Mouse (Mus musculus) retina, postnatal 7 days (tissue): ENCODE measurements around the gene Nrxn1.
"Not testable (repeated sequence)": the region's sequence is repeated elsewhere in the genome, so short reads cannot be mapped to it uniquely, and the experiment has no call there.

ENCODE experiments used
- DNase-seq: peaks from one replicate; pipeline ENCODE4 v3.0.0-alpha.2; 2012; ENCODE audit warnings: low read depth, low spot score

Nrxn1 gene

DNA sequence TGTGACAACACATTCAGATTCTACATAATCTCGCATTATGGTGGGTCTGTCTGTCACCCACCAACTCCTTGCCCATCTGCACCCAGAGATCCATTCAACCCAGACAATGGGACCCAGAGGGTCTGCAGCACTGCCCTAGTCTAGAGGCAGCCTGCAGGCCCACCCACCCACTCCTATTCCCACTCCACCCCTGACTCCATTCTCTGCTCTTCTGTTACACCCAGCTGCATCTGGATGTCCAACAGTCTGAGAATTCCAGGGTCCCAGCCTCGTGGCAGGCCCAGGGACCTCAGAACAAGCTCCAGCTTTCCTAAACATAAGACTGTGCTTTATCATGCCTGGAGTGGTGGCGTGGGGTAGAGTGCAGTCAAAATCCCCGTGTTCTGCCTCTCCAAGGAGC lies 820.6 kb downstream of the Nrxn1 start:
- DNase-seq: no peak

DNA sequence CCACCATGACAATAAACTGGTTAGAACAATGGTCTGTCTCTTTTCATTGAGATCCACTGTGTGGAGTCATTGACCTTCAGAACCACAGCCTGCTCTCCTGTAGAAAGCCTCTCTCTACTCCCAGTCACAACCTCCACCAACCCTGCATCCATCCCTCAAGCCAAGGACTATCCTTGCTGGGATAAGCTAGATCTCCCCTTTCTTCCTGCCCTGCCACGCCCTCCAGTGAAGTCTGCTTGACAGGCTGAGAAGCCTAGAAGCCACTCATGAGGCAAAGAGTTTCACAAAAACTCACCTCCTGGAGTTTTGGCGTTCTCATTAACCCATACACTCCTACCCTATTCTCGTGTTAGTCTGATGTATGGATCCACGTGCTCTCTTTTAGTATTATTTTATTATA lies 821.7 kb downstream of the Nrxn1 start:
- no peak for DNase-seq

DNA sequence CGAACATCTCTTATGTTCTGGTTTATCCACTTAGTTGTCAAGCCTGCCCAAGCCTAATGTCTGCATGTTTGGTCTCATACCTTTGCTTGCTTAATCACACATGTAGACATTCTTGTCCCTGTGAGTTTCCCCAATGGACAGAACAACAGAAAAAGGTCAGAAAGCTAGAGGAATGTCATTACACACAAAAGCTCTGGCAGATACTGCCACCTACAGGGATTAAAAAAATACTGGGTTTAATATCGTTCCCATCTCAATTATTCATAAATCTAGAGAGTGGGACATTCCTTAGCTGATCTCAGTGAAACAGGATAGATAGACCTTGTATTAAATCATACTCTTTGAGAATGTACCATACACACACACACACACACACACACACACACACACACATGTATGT lies 823.7 kb downstream of the Nrxn1 start:
- no peak for DNase-seq

DNA sequence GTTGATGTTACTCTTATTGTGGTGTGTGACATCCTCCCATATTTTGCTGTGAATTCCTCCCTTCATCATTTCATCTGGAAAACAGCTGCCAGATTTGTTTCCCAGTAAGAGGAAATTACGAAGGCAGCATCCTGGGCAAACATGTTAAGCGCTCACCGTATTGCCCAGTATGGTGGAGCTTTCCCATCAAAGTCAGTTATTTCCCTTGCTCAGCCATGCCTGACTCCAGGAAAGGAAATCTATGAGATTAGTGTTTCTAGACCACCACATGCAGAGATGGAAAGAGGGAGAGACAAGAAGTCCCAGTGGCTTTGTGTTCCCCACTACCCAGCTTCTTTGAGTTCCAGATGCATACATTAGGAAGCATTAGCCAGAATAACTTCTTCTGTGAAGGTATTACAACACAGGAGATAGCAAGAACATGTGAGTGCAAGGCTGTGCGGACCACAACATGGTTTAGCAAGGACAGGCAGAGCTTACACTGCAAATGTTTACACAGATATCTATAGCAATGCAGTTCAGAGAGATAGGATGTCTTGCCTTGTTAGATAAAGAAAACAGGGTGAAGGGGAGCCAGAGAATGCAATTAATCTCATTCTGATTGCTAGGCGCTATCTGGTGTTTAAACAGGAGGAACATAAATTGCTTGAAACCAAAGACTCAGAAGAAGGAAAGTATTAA lies 839.3 kb downstream of the Nrxn1 start:
- DNase-seq: no peak

DNA sequence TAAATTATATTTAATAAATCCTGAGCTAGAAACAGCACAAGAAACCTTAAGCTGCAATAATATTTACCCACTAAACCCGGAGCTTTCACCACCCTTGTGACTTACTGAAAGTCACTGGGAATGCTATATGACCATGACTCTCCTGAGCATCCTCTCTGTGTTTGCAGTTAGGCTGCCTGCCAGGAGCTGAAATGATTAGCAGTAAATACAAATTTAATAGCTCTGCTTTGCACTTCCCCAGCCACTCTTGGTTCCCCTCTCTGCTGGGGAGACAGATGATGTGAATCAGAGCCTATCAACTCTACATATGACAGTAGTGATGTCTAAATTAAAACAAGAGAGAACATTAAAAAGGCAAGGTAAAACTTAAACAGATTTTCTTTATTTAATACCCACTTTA lies 840.7 kb downstream of the Nrxn1 start:
- DNase-seq: no peak

DNA sequence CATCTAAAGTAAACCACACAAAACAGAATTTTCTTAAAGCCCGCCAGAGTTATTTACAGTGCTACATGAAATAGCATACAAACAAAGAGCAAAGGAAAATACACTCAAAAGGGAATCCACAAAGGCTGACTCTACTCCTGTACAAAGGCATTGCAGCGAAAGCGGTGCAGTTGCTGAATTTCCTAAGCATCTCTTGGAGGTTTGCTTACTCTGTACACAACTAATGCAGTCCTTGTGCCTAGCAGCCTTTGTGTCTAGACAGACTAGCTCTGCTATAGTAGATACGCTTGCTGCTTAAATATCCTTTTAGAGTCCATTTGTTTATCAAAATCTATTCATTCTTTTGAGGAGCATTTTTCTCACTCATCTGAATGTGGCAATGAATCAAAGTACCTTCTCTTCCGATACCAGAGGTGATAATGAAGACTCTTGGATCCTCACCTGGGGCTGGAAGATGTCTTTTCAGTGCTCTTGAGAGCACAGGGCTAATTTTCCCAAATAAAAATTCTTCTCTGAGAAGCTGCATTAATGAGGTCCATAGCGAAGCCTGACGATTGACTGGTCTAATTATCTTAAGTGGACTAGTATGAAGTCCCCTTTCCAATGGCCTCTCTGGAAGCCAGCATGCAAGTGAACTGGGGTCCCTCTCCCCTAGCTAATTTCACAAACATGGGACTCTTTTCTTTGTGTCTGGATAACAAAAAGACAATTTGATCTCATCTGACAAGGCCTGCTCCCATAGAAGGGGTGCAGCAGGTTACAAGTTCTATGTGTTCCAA lies 845.6 kb downstream of the Nrxn1 start:
- DNase-seq: no peak

DNA sequence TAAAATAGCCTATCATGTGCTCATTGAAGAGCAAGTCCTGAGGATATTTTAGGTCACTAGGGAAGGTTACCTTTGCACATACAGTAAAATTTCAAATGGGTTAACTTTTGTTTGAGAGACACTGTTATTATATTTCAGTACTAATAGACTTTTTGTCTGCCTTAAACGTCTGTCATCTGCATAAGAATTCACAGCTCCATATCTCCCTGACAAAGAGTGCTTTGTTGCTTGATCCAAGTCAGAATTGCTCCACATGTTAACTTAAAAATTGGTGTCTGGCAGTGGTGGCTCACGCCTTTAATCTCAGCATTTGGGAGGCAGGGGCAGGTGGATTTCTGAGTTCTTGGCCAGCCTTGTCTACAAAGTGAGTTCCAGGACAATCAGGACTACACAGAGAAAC lies 848.5 kb downstream of the Nrxn1 start:
- no peak for DNase-seq

DNA sequence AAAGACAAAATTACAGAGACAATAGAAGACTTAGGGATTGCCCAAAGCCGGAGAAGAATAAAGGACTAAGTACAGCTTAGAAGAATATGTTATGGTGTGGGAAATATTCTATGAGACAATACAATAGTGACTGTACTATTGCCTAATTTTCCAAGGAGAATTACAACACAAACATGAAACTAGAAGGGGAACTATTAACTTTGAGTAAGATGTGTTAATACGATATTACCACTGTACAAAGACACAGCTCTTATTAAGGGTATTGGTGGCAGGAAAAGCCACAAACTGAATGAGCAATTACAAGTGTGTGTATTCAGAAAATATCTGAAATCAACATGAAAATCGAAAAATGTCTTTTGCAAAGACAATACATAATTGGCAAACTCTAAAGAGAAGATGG lies 853.9 kb downstream of the Nrxn1 start:
- no peak for DNase-seq

DNA sequence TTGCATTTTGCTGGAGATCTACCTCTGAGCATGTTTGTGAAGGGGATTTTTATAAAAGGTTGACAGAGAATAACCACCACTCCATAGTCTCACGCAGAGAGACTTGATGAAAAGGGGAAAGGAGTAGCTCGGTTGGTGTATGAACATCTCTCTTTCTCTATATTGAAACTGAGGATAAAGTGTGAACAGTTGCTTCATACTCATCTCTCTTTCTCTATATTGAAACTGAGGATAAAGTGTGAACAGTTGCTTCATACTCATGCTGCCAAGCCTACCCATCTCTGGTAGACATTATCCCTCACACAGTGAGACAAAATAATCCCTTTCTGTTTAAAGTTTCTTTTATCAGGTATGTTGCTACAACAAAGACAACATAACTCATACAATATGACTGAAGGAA lies 854.4 kb downstream of the Nrxn1 start:
- no peak for DNase-seq

DNA sequence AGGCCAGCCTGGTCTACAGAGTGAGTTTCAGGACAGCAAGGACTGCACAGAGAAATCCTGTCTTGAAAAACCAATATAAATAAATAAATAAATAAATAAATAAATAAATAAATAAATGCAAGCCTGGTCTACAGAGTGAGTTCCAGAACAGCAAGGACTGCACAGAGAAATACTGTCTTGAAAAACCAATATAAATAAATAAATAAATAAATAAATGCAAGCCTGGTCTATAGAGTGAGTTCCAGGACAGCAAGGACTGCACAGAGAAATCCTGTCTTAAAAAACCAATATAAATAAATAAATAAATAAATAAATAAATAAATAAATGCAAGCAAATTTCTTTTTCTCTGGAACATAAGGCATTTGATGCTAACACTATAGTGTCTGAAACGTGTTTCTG lies 857.2 kb downstream of the Nrxn1 start:
- not testable (repeated sequence) for DNase-seq

DNA sequence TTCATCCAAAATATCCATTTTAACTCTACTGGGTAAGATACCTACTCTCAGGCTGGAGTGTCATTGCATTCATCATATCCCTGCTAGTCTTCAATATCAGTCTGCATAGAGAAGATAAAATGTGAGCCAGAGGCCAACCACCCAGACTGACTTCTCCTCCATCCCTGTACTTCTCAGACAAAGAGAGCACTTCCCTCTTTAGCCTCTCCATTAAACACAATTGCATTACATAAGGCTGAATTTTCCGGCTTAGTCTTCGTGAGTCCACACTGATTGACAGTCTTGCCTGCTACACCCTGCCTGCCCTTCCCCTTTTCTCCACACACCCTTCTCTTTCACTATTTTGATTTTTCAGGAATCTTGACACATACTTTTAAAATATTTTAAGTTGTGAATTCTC lies 858.1 kb downstream of the Nrxn1 start:
- DNase-seq: no peak

DNA sequence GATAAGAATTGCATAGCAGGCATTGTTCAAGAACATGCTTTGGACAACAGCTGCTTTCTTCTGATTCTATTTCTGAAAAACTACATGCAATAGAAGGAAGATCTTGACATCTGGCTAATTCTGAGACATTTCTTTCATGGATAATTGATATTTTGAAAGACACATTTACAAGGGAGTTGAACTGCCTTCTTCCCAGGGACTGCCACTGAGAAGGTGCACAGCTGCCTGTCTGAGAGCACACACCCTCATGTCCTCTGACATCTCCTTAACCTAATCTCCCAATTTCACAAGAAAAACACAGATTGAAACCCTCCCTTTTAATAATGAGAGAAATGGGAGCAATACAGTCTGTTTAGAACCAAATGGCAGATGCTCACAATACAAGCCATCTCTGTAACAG lies 884.3 kb downstream of the Nrxn1 start:
- DNase-seq: no peak

DNA sequence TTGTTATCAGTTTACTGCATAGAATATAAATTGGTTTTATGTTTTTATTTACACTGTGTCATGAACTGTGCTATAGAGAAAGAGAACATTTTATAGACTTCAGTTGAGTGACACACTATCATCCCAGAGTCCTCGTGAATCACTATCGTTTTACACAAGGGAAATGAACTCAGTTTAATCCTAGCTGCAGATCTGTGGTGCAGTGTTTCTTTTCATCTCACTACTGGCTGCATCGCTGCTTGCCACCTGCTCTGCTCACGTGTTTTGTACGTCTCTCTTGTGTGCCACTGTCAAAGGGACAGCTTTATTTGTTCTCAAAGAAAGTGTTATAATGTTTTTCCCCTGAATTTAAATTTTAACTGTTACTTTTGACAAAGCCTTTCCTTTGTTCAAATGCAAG lies 885.3 kb downstream of the Nrxn1 start:
- no peak for DNase-seq

DNA sequence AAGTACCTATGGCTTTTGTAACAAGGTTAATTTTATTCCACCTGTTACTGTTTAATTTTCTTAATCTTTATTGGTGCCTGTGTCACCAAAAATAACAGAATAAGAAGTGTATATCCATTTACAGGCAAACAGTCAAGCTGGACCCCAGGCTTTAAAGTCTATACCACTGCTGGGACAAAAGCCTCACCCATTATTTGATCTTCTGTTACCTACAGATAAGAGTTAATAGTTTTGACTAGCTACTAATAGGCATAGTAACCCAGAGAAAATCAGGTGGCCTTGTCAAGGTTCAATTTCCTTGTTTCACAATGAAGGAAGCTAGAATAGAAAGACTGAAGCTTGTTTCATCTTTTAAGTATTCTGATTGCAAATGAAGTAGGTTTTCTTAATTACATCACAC lies 888.9 kb downstream of the Nrxn1 start:
- DNase-seq: no peak

DNA sequence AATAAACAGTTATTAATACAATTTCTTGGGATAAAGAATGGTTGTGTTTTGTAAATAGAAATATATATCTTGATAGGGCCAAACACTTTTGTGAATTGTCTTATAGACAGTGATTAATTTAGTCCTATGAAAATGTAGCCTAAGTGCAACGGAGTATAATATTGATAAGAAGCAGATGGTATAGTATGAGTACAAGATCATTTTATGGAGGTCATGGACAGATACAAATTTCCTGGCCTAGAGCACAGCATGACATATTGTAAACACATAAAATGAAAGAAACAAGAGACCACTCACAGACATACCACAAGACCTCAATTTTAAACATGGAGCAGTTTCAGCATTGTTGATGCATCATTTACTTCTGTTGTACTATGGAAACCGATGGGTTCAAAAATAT lies 890.1 kb downstream of the Nrxn1 start:
- DNase-seq: no peak

DNA sequence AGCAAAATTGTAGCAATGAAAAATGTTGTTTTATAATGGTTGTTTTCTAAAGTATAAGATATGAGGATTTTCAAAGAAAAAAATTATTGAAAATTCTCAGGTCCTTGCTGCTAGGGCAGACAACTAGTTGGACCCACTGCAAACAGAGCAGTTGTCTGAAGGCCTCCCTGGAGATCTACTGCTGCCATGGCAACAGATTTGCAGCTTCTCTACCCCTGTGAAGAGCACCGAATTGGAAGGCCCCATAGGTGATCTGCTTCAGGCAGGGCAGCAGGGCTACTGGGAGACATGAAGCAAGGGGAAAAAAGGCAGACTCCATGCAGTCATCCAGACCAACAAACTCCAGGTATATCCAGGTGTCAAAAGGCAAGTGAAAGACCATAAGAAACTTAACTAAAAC lies 896.1 kb downstream of the Nrxn1 start:
- no peak for DNase-seq

DNA sequence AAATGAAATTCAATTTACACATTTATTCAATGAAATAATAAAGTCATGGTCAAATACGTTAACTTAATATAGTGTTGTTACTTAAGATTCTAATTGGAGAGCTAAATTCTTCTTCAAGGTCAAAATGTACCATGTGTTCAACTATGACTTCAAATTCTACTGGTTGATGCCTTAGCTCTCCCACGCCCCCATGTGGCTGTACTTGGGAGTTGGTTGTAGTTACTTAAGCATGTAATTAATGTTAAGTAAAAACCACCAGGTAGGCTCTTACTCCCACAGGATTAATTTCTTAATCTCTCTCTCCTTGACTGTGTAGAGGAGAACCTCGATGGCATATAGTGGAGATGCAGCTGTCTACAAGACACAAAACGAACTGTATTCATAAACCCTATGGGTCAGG lies 951.3 kb downstream of the Nrxn1 start:
- DNase-seq: no peak

DNA sequence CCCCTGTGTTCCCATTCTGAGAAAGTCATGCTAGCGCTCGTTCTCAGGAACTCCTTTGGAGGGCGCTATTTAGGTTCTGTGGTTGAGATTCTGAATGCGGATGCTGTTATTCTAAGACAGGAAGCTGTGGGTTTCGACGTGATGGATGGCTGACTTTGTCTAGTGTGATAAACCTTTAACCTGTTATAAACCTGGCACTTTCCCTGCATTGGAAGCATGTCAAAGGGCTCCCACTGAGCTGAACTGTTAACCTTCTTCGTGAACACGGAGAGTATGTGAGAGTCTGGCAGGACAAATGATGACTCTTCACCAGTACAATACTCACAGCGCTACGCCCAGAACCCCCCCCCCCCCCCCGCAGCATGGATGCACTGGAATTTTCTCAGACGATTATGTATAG lies 962.0 kb downstream of the Nrxn1 start:
- DNase-seq: no peak

DNA sequence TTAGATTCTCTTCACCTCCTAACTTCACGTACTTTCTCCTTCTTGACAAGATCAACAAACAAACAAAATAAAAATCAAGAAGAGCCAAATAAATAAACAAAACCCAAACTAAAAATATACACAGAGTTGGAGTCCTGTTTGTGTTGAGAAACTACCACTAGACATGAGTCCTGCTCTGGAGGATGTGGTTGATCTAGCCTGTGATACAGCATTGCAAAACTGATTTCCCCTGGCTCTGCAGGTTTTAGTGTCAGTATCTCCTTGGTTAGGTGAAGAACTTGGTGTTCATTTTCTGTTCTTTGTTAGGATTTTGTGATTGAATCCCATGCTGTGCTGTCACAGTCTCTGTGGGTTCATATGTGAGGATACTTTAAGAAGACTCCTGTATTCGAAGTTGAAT lies 963.7 kb downstream of the Nrxn1 start:
- DNase-seq: no peak

DNA sequence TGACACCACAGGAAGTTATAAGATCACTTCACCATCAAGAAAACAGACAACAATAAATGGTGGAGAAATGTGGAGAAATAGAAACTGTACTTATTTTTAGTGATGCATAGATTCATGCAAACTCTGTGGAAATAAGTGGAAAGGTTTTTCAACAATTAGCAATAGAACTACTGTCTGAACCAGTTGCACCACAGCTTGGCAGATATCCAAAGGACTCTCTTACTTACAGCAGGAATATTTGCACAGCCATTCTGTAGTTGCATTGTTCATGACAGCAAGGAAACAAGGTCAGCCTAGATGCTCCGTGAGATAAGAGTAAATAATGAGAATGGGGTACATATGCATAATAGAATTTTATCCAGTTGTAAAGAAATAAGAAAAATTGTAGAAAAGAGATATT lies 965.3 kb downstream of the Nrxn1 start:
- DNase-seq: no peak

DNA sequence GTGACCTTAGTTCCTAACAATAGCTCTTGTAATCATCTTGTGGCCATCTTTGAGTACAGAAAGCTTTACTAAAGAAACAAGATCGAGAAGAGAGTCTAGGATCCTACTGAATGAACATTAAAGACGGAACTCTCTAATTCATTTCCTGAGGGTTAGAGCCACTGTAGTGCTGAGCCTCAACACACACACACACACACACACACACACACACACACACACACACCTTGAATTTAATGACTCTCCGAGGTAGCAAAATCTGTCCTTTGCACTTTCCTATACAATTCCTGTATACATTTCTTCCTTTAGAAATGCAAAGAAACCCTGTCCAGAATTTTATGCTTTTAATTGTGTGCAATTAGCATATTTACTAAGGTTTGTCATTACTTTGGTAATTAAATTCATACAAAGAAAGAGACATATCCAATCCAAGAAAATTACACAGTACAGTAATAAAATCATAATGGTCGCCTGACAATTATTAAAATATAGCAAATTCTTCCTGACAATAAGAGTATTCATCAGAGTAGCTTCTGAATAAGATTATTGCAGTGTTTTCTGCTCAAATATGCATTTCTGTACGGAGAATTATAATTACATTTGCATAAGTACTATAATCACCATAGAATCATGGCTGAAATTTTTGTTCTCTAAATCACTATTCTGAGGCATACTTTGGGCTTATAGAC lies 969.9 kb downstream of the Nrxn1 start:
- no peak for DNase-seq

DNA sequence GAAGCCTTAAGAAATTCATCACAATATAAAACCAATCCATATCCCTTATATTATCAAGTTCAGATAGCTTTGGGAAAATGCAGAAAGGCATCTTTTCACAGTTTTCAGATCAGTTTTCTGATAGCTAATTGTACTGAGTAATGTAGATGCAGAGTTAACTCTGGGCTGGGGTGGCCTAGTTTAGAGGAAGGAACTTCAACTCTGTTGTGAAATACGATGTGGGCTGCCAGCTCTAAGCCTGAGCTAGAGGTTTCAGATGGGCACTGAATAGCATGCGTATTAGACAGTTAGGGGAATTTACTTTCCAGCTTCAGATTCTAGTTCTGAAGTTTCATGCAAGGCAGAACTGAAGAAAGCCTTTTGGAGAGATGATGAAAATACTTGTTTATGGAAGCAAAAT lies 976.6 kb downstream of the Nrxn1 start:
- no peak for DNase-seq

DNA sequence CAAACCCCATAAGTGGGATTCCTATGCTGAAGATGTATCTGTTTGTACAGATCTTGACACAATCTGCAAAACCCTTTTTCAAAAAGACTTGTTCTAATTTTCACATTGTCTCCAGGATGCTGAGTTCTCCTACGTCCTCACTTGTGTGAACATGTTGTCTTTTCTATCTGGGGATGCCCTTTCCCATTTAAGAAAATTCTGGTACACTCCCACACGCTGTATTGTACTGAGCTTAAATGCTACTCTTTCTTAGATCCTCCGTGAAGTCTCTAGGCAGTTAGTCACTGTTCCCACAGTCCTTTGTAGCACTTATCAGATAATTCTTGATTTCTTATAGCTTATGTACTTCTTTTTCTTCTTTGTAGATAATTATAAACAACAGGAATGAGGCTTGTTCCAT lies 997.9 kb downstream of the Nrxn1 start:
- DNase-seq: no peak
